Mouse (Mus musculus) midbrain, embryonic 14.5 days (tissue): ENCODE measurements at regions not wholly inside any gene's neighbourhood (a gene's known extent, or its start where the extent isn't known, plus 50 kb on each side); places are given as distances from the start of the nearest gene placed in this dataset.

Experiments
- ATAC-seq: fragments of 200-750 bp; cut with Nextera tagmentation; 2 replicates; pipeline ENCODE4 v1.8.0; 2017; ENCODE audit warnings: moderate number of reproducible peaks, moderate library complexity; ENCODE audit not compliant: low FRiP score, low TSS enrichment
- DNase-seq: peaks from one replicate; pipeline ENCODE4 v3.0.0-alpha.2; 2015
- H3K27ac ChIP-seq: fragments of 300-500 bp; sonication (generic); replicated peaks from 2 replicates; pipeline ENCODE4 v1.5.1; 2014; ENCODE audit warnings: mild to moderate bottlenecking, low read depth, low read length, moderate library complexity
- H3K27me3 ChIP-seq: fragments of 300-500 bp; sonication (generic); 2 replicates; pipeline ENCODE4 v1.6.1; 2014; ENCODE audit warnings: low read length, control low read depth, mixed read lengths; ENCODE audit not compliant: control insufficient read depth, insufficient read depth
- H3K36me3 ChIP-seq: fragments of 300-500 bp; sonication (generic); 2 replicates; pipeline ENCODE4 v1.6.1; 2014; ENCODE audit warnings: low read length, control low read depth; ENCODE audit not compliant: control insufficient read depth, insufficient read depth
- H3K4me1 ChIP-seq: fragments of 300-500 bp; sonication (generic); 2 replicates; pipeline ENCODE4 v1.6.1; 2014; ENCODE audit warnings: mild to moderate bottlenecking, antibody characterized with exemption, low read length, control low read depth; ENCODE audit not compliant: control insufficient read depth, insufficient read depth
- H3K4me2 ChIP-seq: fragments of 300-500 bp; sonication (generic); 2 replicates; pipeline ENCODE4 v1.6.1; 2014; ENCODE audit warnings: mild to moderate bottlenecking, low read length, moderate library complexity
- H3K4me3 ChIP-seq: fragments of 300-500 bp; sonication (generic); replicated peaks from 2 replicates; pipeline ENCODE4 v1.5.1; 2014; ENCODE audit warnings: low read depth, low read length
- H3K9ac ChIP-seq: fragments of 300-500 bp; sonication (generic); replicated peaks from 2 replicates; pipeline ENCODE4 v1.6.1; 2014; ENCODE audit warnings: mild to moderate bottlenecking, low read length, moderate library complexity
- H3K9me3 ChIP-seq: fragments of 300-500 bp; sonication (generic); 2 replicates; pipeline ENCODE4 v1.6.1; 2016; ENCODE audit warnings: low read length, control low read depth, mixed read lengths; ENCODE audit not compliant: control insufficient read depth
- WGBS: fragments of 180-500 bp; shearing (Covaris S2); extraction: QIAGEN DNeasy Blood & Tissue Kit; methylation state at CpG from one replicate; pipeline ENCODE4 v1.1.7; 2014; 5-methylcytosine and 5-hydroxymethylcytosine counted together

DNA sequence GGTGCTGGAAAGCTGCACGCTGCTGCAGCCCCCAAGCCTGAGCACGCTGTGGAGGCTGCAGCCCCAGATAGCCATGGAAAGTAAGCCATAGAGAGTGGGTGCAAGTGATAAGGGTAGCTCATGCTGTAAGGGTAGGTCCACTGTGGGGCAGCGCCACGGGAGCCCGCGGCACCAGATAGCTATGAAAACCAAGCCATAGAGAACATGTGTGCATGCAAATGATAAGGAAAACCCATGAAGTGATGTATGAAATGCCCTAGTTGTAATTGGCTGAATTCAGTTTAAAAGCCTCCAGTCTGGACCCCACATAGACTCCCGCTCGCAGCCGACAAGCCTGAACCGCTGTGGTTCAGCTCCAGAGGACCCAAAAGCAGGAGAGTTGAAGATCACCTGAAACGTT lies 58.8 kb upstream of the L3mbtl3 start:
- H3K27ac ChIP-seq = no peak overlapping the region
- H3K27me3 ChIP-seq = no peaks in the 10 kb centered on the region
- no peaks in the 10 kb centered on the region for H3K36me3 ChIP-seq
- 89% methylated on average over 11 of the region's 11 CpGs for WGBS
- H3K4me1 ChIP-seq = no peaks in the 10 kb centered on the region
- DNase-seq (no peak), ATAC-seq (no peak)
- no peak overlapping the region for H3K4me3 ChIP-seq
- no peaks in the 10 kb centered on the region for H3K9me3 ChIP-seq
- no peak overlapping the region for H3K4me2 ChIP-seq
- H3K9ac ChIP-seq = no peak overlapping the region

DNA sequence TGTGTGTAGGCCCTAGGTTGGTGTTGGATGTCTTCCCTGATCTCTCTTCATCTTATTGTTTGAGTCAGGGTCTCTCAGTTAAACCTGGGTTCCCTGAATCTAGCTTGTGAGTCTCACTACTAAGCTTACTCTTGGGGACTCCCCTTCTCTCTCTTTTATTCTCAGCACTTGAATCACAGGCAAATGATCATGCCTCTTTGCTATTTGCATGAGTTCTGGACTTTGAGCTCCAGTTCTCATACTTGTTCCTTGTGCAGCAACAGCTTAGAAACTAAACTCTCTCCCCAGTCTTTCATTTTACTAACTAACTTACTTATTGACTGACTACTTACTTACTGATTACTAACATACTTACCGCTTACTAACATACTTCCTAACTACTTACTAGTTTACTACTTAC lies 64.9 kb upstream of the L3mbtl3 start:
- no peak overlapping the region for H3K4me2 ChIP-seq
- no peaks in the 10 kb centered on the region for H3K9me3 ChIP-seq
- no peak overlapping the region for H3K9ac ChIP-seq
- 98% methylated on average over 1 of the region's 1 CpGs for whole genome bisulfite sequencing
- DNase-seq = no peak
- H3K4me1 ChIP-seq = no peaks in the 10 kb centered on the region
- no peaks in the 10 kb centered on the region for H3K36me3 ChIP-seq
- no peaks in the 10 kb centered on the region for H3K27me3 ChIP-seq
- no peak for ATAC-seq
- no peak overlapping the region for H3K4me3 ChIP-seq
- H3K27ac ChIP-seq = no peak overlapping the region

DNA sequence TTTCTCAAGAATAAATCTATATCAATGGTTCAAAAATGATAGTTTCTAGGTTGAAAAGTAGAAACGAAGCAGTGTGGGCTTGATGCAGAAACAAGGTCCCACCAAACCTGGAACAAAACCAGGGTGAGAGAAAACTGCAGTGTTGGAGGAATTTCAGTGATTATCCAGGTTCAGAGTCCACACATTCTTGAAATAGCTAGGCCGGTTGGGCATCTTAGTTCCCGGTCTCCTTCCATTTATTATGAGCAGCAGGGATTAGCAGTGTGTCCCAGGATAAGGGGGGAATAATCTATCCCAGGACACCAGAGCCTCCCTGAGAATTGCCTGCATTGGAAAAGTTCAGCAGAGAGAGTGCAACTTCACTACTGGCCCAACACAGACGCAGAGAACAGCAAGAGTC lies 108.5 kb upstream of the L3mbtl3 start:
- DNase-seq (no peak), ATAC-seq (no peak)
- Histone ChIP-seq H3K9ac (no peak overlapping the region), H3K36me3 (no peaks in the 10 kb centered on the region), H3K4me1 (no peaks in the 10 kb centered on the region), H3K9me3 (no peaks in the 10 kb centered on the region), H3K4me2 (no peak overlapping the region), H3K27ac (no peak overlapping the region), H3K4me3 (no peak overlapping the region), H3K27me3 (no peaks in the 10 kb centered on the region)
- 48% methylated on average over 4 of the region's 4 CpGs for WGBS

DNA sequence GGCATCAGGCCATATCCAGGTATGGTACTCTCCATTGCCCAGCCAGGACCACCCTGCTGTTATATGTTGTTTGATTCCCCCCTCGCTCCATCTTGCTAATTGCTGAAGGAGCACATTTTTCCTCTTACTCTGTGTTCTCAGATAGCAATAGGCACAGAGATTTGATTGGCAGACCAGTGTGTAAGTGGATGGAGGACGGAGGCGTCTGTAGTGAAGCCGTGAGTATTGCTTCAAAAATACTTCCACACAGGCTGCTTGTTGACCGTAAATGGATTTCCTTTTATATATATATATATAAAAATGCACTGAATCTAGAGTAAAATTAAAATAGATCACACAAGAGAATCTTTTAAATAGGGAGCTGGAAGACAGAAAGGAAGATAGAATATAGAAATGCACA lies 115.6 kb upstream of the L3mbtl3 start:
- Histone ChIP-seq H3K4me1 (no peaks in the 10 kb centered on the region), H3K27ac (no peak overlapping the region), H3K9me3 (no peaks in the 10 kb centered on the region), H3K4me3 (no peak overlapping the region), H3K9ac (no peak overlapping the region), H3K36me3 (no peaks in the 10 kb centered on the region), H3K27me3 (no peaks in the 10 kb centered on the region), H3K4me2 (no peak overlapping the region)
- no peak for ATAC-seq
- DNase-seq = no peak
- 93% methylated on average over 5 of the region's 5 CpGs for WGBS

DNA sequence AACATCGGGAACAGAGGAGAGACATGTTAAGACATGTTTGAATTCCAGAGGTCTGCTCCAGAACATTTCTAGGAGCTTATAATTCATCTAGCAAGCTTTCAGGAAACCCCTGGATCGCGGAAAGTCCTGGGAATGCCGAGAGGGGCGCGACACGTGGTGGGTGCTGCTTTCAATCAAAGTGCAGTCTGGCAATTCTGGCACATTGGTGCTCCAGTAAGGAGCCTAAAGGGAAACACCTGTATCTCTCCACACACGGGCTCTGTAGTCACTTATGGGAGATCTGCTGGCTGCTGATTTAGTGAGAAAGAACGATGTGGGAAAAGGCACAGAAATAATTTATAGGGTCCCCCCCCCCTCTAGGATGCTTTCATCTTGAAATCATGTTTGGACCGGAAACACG lies 116.4 kb upstream of the L3mbtl3 start:
- Histone ChIP-seq H3K4me3 (no peak overlapping the region), H3K27ac (no peak overlapping the region), H3K9ac (no peak overlapping the region), H3K27me3 (no peaks in the 10 kb centered on the region), H3K4me2 (no peak overlapping the region), H3K36me3 (no peaks in the 10 kb centered on the region), H3K9me3 (no peaks in the 10 kb centered on the region), H3K4me1 (no peaks in the 10 kb centered on the region)
- ATAC-seq (no peak), DNase-seq (no peak)
- 86% methylated on average over 11 of the region's 11 CpGs for WGBS

DNA sequence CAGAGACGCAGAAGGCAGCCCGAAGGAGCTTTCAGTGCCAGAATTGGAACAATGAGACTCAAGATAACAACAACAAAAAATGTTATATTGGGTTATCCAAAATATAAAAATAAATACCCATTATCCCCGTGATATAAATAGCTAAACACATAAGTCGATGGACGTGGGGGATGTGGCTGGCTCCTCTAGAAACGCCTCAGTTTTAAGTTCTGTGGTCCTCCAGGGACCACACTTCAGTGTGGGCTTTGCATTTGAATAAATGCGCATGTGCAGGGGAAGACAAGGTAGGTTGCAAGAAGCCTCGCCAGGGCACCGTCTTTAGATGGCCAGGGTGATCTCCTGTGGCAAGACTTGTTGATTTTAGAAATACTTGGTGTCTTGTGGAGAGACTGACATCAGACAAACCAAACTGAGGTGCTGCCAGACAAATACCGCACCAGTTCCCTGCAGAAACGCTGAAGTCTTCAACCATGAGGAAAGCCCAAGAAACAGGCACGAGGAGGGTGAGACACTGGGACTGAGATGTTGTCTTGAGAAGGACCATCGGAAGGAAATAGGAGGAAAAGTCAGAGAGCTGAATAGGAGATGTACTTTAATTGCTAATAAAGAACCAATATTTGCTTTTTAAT lies 117.2 kb upstream of the L3mbtl3 start:
- Histone ChIP-seq H3K4me3 (no peak overlapping the region), H3K36me3 (no peaks in the 10 kb centered on the region), H3K9ac (no peak overlapping the region), H3K27ac (no peak overlapping the region), H3K4me1 (no peaks in the 10 kb centered on the region), H3K27me3 (no peaks in the 10 kb centered on the region), H3K9me3 (no peaks in the 10 kb centered on the region), H3K4me2 (no peak overlapping the region)
- WGBS = 87% methylated on average over 13 of the region's 13 CpGs
- no peak for ATAC-seq
- DNase-seq = no peak

DNA sequence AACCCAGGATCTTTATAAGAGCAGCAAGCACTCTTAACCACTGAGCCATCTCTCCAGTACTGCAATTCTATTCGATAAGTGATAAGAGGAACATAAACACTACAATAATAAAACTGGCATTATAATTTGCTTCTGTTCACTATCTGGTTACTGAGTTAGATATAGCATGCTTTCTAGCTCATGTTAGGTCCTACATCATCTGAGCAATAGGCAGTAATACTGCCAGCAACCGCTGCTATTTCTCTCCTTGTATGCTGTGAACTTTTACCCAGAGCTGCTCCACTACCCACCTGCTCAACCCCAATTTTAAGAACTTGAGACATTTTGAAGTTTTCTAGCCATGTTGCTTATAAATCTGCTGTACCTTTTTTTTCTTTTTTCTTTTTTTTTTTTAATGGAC lies 118.0 kb upstream of the L3mbtl3 start:
- Histone ChIP-seq H3K4me2 (no peak overlapping the region), H3K36me3 (no peaks in the 10 kb centered on the region), H3K9me3 (no peaks in the 10 kb centered on the region), H3K27me3 (no peaks in the 10 kb centered on the region), H3K27ac (no peak overlapping the region), H3K4me3 (no peak overlapping the region), H3K9ac (no peak overlapping the region), H3K4me1 (no peaks in the 10 kb centered on the region)
- no peak for DNase-seq
- no peak for ATAC-seq
- 100% methylated on average over 2 of the region's 2 CpGs for WGBS

DNA sequence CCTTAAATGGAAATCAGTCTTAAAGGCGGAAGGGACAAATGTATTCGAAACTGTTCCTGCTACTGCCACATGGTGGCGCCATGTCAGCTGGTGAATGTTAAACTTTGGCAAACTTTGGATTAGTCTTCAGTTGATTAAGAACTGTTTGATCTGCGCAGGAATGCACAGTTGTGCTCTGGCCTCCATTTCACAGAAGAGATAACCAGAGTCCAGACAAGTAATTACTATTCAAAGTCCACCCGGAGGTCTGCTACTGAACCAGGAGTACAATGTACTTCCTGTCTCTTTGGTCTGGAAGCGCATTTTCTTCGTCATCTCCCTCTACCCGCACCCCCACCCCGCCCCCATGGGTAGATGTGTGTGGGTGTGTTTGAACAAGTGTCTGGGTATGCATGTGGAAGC lies 118.6 kb upstream of the L3mbtl3 start:
- Histone ChIP-seq H3K27me3 (no peaks in the 10 kb centered on the region), H3K36me3 (no peaks in the 10 kb centered on the region), H3K4me2 (no peak overlapping the region), H3K27ac (no peak overlapping the region), H3K9ac (no peak overlapping the region), H3K9me3 (no peaks in the 10 kb centered on the region), H3K4me1 (no peaks in the 10 kb centered on the region), H3K4me3 (no peak overlapping the region)
- no peak for ATAC-seq
- WGBS = 64% methylated on average over 9 of the region's 9 CpGs
- peak; percentile 55 for DNase-seq

DNA sequence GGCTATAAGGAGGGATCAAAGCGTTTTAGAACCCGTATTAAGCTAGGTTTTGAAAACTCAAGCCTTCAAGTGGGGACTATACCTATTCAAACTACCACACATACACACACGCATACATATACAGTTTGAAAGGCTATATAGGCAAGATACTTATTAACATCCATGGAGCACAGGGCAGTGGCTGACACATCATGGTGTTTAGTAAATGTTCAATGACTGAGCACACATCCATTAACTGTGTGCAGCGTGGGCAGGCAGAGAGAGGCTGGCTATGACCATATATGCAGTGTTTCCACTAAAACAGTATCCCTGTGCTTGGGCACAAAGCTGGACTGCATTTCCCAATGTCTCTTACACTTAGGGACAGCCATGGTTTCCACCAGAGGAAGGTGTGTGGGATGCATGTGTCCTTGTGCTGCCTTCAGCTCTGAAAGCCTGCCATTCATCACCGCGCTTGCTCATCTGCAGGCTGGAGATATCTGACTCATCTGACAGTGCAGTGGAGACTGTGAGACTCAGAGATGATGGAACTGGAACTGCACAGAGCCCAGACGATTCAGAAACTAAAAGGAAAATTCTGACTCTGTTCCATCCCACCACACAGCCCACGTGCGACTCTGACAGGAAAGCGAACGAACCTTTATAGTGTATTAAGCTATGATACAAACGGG lies 124.6 kb upstream of the L3mbtl3 start:
- no peaks in the 10 kb centered on the region for H3K27me3 ChIP-seq
- no peak overlapping the region for H3K9ac ChIP-seq
- H3K4me2 ChIP-seq = no peak overlapping the region
- H3K27ac ChIP-seq = no peak overlapping the region
- no peak overlapping the region for H3K4me3 ChIP-seq
- WGBS = 82% methylated on average over 12 of the region's 12 CpGs
- no peaks in the 10 kb centered on the region for H3K36me3 ChIP-seq
- H3K9me3 ChIP-seq = no peaks in the 10 kb centered on the region
- DNase-seq (no peak), ATAC-seq (no peak)
- no peaks in the 10 kb centered on the region for H3K4me1 ChIP-seq
